Mouse (Mus musculus) spleen, adult 2 months (tissue): ENCODE measurements around the gene Hmx3. TPM values are rescaled to one million over a fixed set of nuclear protein-coding genes. Genes with fewer than 3 reads are reported as not detected.

Experiments used
- DNase-seq, 2 experiments: peaks; one replicate each; pipeline versions ENCODE4 v3.0.0 to v3.0.0-alpha.2; 2012 to 2021; ENCODE audit warnings: low spot score in 2 of 2, low read depth in 1 of 2
- H3K27ac ChIP-seq: fragments of 200-500 bp; 2 replicates; pipeline ENCODE4 v1.5.1; 2012; ENCODE audit warnings: low read length, inconsistent platforms; ENCODE audit not compliant: insufficient read depth
- H3K27me3 ChIP-seq: fragments of 200-500 bp; 2 replicates; pipeline ENCODE4 v1.6.1; 2012; ENCODE audit warnings: mild to moderate bottlenecking, moderate library complexity, low read length, inconsistent platforms; ENCODE audit not compliant: control insufficient read depth, insufficient read depth
- H3K36me3 ChIP-seq: fragments of 200-500 bp; 2 replicates; pipeline ENCODE4 v1.6.1; 2012; ENCODE audit warnings: mild to moderate bottlenecking, low read length, inconsistent platforms; ENCODE audit not compliant: control insufficient read depth, insufficient read depth
- H3K4me1 ChIP-seq: fragments of 200-500 bp; 2 replicates; pipeline ENCODE4 v1.6.1; 2011; ENCODE audit warnings: inconsistent platforms; ENCODE audit not compliant: control insufficient read depth, insufficient read depth, insufficient read length
- H3K4me3 ChIP-seq: fragments of 200-500 bp; 2 replicates; pipeline ENCODE4 v1.5.1; 2011; ENCODE audit warnings: mild to moderate bottlenecking, inconsistent platforms; ENCODE audit not compliant: insufficient read depth, insufficient read length; ENCODE audit errors: extremely low read depth
- CTCF ChIP-seq: fragments of 200-500 bp; IDR thresholded peaks from 2 replicates; pipeline ENCODE4 v1.5.1; 2011; ENCODE audit warnings: mild to moderate bottlenecking, inconsistent platforms; ENCODE audit not compliant: insufficient read depth, insufficient read length, insufficient replicate concordance; ENCODE audit errors: extremely low read depth
- POLR2A ChIP-seq: fragments of 200-500 bp; IDR thresholded peaks from 2 replicates; pipeline ENCODE4 v1.6.1; 2011; ENCODE audit warnings: low read depth, low read length, inconsistent platforms
- WGBS: fragments of 180-500 bp; shearing (Covaris S2); methylation state at CpG from one replicate; pipeline ENCODE4 v1.1.7; 2018; 5-methylcytosine and 5-hydroxymethylcytosine counted together
- polyA plus RNA-seq: library from polyadenylated mRNA; depleted of rRNA; stranded (reverse); fragments of >200 nt; gene quantifications from 2 replicates; pipeline ENCODE4 v1.2.3, GENCODE M21; 2012; rRNA removed

Hmx3 gene
- polyA plus RNA-seq = not detected in 2 replicates

DNA sequence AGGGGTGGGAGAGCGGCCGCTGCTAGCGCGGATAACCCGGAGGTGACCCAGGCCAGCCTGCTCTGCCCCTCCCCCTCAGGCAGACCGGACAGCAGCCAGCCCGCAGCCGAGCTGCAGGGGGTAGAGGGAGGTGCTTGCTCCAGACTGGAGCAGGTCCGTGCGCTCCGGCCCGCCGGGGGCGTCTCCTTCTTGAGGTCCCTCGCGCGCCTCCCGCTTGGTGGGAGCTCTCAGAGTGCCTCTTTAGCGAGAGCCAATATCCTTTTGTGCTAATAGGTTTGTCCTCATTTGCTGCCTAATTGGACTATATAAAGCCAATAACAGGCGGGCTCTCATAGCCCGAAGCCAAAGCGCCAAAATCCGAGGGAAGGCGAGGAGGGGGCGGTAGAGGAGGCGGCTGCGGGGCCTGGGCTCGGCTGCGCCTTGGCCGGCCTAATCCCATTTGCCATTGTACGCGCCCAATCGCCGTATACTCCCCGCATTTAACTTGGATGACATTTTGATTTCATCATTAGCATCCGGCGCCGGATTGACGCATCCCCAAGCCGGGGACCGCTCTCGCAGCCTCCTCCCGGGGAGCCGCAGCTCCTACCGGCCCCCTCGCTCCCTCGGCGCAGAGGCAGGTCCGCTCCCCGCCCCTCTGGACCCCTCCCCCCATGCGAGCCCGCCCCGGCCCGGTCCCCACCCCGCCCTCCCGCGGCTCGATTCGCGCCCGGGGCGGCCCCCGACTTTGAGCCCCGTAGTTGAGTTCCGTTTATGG is at the start of gene Hmx3:
Hmx3 (plus strand) TSS at position 753 of the 757 bp plus-strand sequence.
- WGBS = 2% methylated on average over 64 of the region's 65 CpGs
- Histone ChIP-seq H3K27me3 (peaks cover 37% of the 10 kb centered on the region), H3K4me3 (peak within 1 kb of the TSS; percentile 40; the same call in 1 of the 2 replicates), H3K36me3 (no peaks in the 10 kb centered on the region), H3K27ac (no peak within 1 kb of the TSS), H3K4me1 (peaks cover 18% of the 10 kb centered on the region; the same call in 1 of the 2 replicates)
- TF ChIP-seq POLR2A (no peak), CTCF (no peak)
- DNase-seq = no peak

GRCm38 (mm10) chr7:131503739-131504138 is 38.9 kb upstream of the Hmx3 start:
- DNase-seq = no peak
- Histone ChIP-seq H3K36me3 (no peaks in the 10 kb centered on the region), H3K4me3 (no peak overlapping the region), H3K27ac (no peak overlapping the region), H3K27me3 (no peaks in the 10 kb centered on the region), H3K4me1 (no peaks in the 10 kb centered on the region)
- WGBS = 72% methylated on average over 2 of the region's 2 CpGs
- TF ChIP-seq CTCF (no peak), POLR2A (no peak)

- TF ChIP-seq POLR2A (no peak), CTCF (peak; percentile 77; the same call in 1 of the 2 replicates)
- Histone ChIP-seq H3K4me1 (peaks cover 18% of the 10 kb centered on the region; the same call in 1 of the 2 replicates), H3K4me3 (no peak overlapping the region), H3K27me3 (peaks cover 30% of the 10 kb centered on the region), H3K27ac (no peak overlapping the region), H3K36me3 (no peaks in the 10 kb centered on the region)
- WGBS = under 1% methylated on average over 7 of the region's 7 CpGs
- DNase-seq = peak; percentile 44 to 71
Observed at GRCm38 (mm10) chr7:131539979-131540378, 2.7 kb upstream of the Hmx3 start.

- Histone ChIP-seq H3K27me3 (peaks cover 34% of the 10 kb centered on the region), H3K4me1 (peaks cover 18% of the 10 kb centered on the region; the same call in 1 of the 2 replicates), H3K36me3 (no peaks in the 10 kb centered on the region), H3K27ac (no peak overlapping the region), H3K4me3 (no peak overlapping the region)
- WGBS = 5% methylated on average over 41 of the region's 41 CpGs
- TF ChIP-seq CTCF = no peak
- TF ChIP-seq POLR2A = no peak
- DNase-seq = no peak
Observed at GRCm38 (mm10) chr7:131541184-131542114, 1.2 kb upstream of the Hmx3 start.

- Histone ChIP-seq H3K27ac (no peak overlapping the region), H3K36me3 (no peaks in the 10 kb centered on the region), H3K27me3 (peaks cover 40% of the 10 kb centered on the region), H3K4me1 (peaks cover 18% of the 10 kb centered on the region; the same call in 1 of the 2 replicates), H3K4me3 (peak overlapping the region; percentile 40; the same call in 1 of the 2 replicates)
- no peak for DNase-seq
- TF ChIP-seq POLR2A (no peak), CTCF (no peak)
- WGBS = 2% methylated on average over 71 of the region's 71 CpGs
Observed at GRCm38 (mm10) chr7:131542872-131543622, 380 bp downstream of the Hmx3 start.
